Mouse (Mus musculus): ENCODE measurements at regions not wholly inside any gene's neighbourhood (a gene's known extent, or its start where the extent isn't known, plus 50 kb on each side); places are given as distances from the start of the nearest gene placed in this dataset.

GRCm38 (mm10) chr14:79893241-79893640 is 90.6 kb upstream of the Olfm4 start:
- Histone ChIP-seq H3K4me3 (no peak overlapping the region), H3K4me2 (ENCODE audit: low read depth) (no peak overlapping the region), H3ac (ENCODE audit: control insufficient read depth, insufficient read length) (no peak overlapping the region), H3K79me2 (ENCODE audit: control insufficient read depth, insufficient read depth) (no peaks in the 10 kb centered on the region), H3K27me3 (ENCODE audit: control insufficient read depth, insufficient read depth, insufficient read length) (no peaks in the 10 kb centered on the region), H3K36me3 (ENCODE audit: control insufficient read depth, insufficient read depth) (no peaks in the 10 kb centered on the region)
- TF ChIP-seq CEBPB (IDR thresholded peaks at IDR 0.05; ENCODE audit: insufficient read depth, poor library complexity, severe bottlenecking) (no peak), E2F4 (IDR thresholded peaks at IDR 0.05; ENCODE audit: insufficient read depth) (no peak), POLR2AphosphoS2 (IDR thresholded peaks at IDR 0.05; ENCODE audit: insufficient read length, low read depth) (no peak), USF1 (IDR thresholded peaks at IDR 0.05; ENCODE audit: low read depth) (no peak), TCF12 (IDR thresholded peaks at IDR 0.05; ENCODE audit: insufficient read depth, poor library complexity, severe bottlenecking) (no peak), POLR2A (IDR thresholded peaks at IDR 0.05; ENCODE audit: insufficient read length, low read depth) (no peak), MYOG (IDR thresholded peaks at IDR 0.05; ENCODE audit: control insufficient read depth in 1 of 3, insufficient read depth in 1 of 3, insufficient read length in 2 of 3, low read depth in 2 of 3) (no peak), REST (IDR thresholded peaks at IDR 0.05; ENCODE audit: insufficient read depth, insufficient read length) (no peak), SRF (IDR thresholded peaks at IDR 0.05; ENCODE audit: control insufficient read depth, insufficient read length, low read depth) (no peak), MYOD1 (IDR thresholded peaks at IDR 0.05; ENCODE audit: control insufficient read depth in 1 of 3, insufficient read length in 2 of 3, low read depth in 2 of 3) (no peak), TCF3 (IDR thresholded peaks at IDR 0.05; ENCODE audit: insufficient read length, low read depth) (no peak), MAX (IDR thresholded peaks at IDR 0.05; ENCODE audit: low read depth) (no peak)

GRCm38 (mm10) chr14:79890682-79891081 is 93.2 kb upstream of the Olfm4 start:
- H3K4me2 ChIP-seq (ENCODE audit: low read depth): no peak overlapping the region
- H3K79me2 ChIP-seq (ENCODE audit: control insufficient read depth, insufficient read depth): no peaks in the 10 kb centered on the region
- no peak overlapping the region for H3K4me3 ChIP-seq
- no peak overlapping the region for H3ac ChIP-seq (ENCODE audit: control insufficient read depth, insufficient read length)
- H3K36me3 ChIP-seq (ENCODE audit: control insufficient read depth, insufficient read depth): no peaks in the 10 kb centered on the region
- TF ChIP-seq TCF12 (IDR thresholded peaks at IDR 0.05; ENCODE audit: insufficient read depth, poor library complexity, severe bottlenecking) (no peak), POLR2A (IDR thresholded peaks at IDR 0.05; ENCODE audit: insufficient read length, low read depth) (no peak), MAX (IDR thresholded peaks at IDR 0.05; ENCODE audit: low read depth) (no peak), USF1 (IDR thresholded peaks at IDR 0.05; ENCODE audit: low read depth) (no peak), MYOG (IDR thresholded peaks at IDR 0.05; ENCODE audit: control insufficient read depth in 1 of 3, insufficient read depth in 1 of 3, insufficient read length in 2 of 3, low read depth in 2 of 3) (no peak), CEBPB (IDR thresholded peaks at IDR 0.05; ENCODE audit: insufficient read depth, poor library complexity, severe bottlenecking) (no peak), E2F4 (IDR thresholded peaks at IDR 0.05; ENCODE audit: insufficient read depth) (no peak), MYOD1 (IDR thresholded peaks at IDR 0.05; ENCODE audit: control insufficient read depth in 1 of 3, insufficient read length in 2 of 3, low read depth in 2 of 3) (no peak), POLR2AphosphoS2 (IDR thresholded peaks at IDR 0.05; ENCODE audit: insufficient read length, low read depth) (no peak), SRF (IDR thresholded peaks at IDR 0.05; ENCODE audit: control insufficient read depth, insufficient read length, low read depth) (no peak)
- H3K27me3 ChIP-seq (ENCODE audit: control insufficient read depth, insufficient read depth, insufficient read length): no peaks in the 10 kb centered on the region

- H3ac ChIP-seq (ENCODE audit: control insufficient read depth, insufficient read length): no peak overlapping the region
- no peaks in the 10 kb centered on the region for H3K27me3 ChIP-seq (ENCODE audit: control insufficient read depth, insufficient read depth, insufficient read length)
- no peak for TF ChIP-seq CEBPB (IDR thresholded peaks at IDR 0.05; ENCODE audit: insufficient read depth, poor library complexity, severe bottlenecking)
- TF ChIP-seq MAX (IDR thresholded peaks at IDR 0.05; ENCODE audit: low read depth): no peak
- TF ChIP-seq MYOD1 (IDR thresholded peaks at IDR 0.05; ENCODE audit: control insufficient read depth in 1 of 3, insufficient read length in 2 of 3, low read depth in 2 of 3): no peak
- no peak for TF ChIP-seq POLR2A (IDR thresholded peaks at IDR 0.05; ENCODE audit: insufficient read length, low read depth)
- no peak for TF ChIP-seq SRF (IDR thresholded peaks at IDR 0.05; ENCODE audit: control insufficient read depth, insufficient read length, low read depth)
- no peak for TF ChIP-seq REST (IDR thresholded peaks at IDR 0.05; ENCODE audit: insufficient read depth, insufficient read length)
- TF ChIP-seq TCF12 (IDR thresholded peaks at IDR 0.05; ENCODE audit: insufficient read depth, poor library complexity, severe bottlenecking): no peak
- TF ChIP-seq MYOG (IDR thresholded peaks at IDR 0.05; ENCODE audit: control insufficient read depth in 1 of 3, insufficient read depth in 1 of 3, insufficient read length in 2 of 3, low read depth in 2 of 3): no peak
- no peak for TF ChIP-seq POLR2AphosphoS2 (IDR thresholded peaks at IDR 0.05; ENCODE audit: insufficient read length, low read depth)
- no peak overlapping the region for H3K4me2 ChIP-seq (ENCODE audit: low read depth)
- no peaks in the 10 kb centered on the region for H3K36me3 ChIP-seq (ENCODE audit: control insufficient read depth, insufficient read depth)
- H3K4me3 ChIP-seq: no peak overlapping the region
- no peaks in the 10 kb centered on the region for H3K79me2 ChIP-seq (ENCODE audit: control insufficient read depth, insufficient read depth)
Observed at GRCm38 (mm10) chr14:79890280-79890679, 93.6 kb upstream of the Olfm4 start.

- H3K27me3 ChIP-seq (ENCODE audit: control insufficient read depth, insufficient read depth, insufficient read length): no peaks in the 10 kb centered on the region
- no peak overlapping the region for H3K4me3 ChIP-seq
- no peaks in the 10 kb centered on the region for H3K79me2 ChIP-seq (ENCODE audit: control insufficient read depth, insufficient read depth)
- no peak for TF ChIP-seq TCF3 (IDR thresholded peaks at IDR 0.05; ENCODE audit: insufficient read length, low read depth)
- no peak for TF ChIP-seq MYOG (IDR thresholded peaks at IDR 0.05; ENCODE audit: control insufficient read depth in 1 of 3, insufficient read depth in 1 of 3, insufficient read length in 2 of 3, low read depth in 2 of 3)
- TF ChIP-seq POLR2AphosphoS2 (IDR thresholded peaks at IDR 0.05; ENCODE audit: insufficient read length, low read depth): no peak
- no peak for TF ChIP-seq USF1 (IDR thresholded peaks at IDR 0.05; ENCODE audit: low read depth)
- no peak for TF ChIP-seq MYOD1 (IDR thresholded peaks at IDR 0.05; ENCODE audit: control insufficient read depth in 1 of 3, insufficient read length in 2 of 3, low read depth in 2 of 3)
- no peak for TF ChIP-seq POLR2A (IDR thresholded peaks at IDR 0.05; ENCODE audit: insufficient read length, low read depth)
- no peak overlapping the region for H3K4me2 ChIP-seq (ENCODE audit: low read depth)
- no peaks in the 10 kb centered on the region for H3K36me3 ChIP-seq (ENCODE audit: control insufficient read depth, insufficient read depth)
- H3ac ChIP-seq (ENCODE audit: control insufficient read depth, insufficient read length): no peak overlapping the region
Observed at GRCm38 (mm10) chr14:79883487-79883886, 100.4 kb upstream of the Olfm4 start.

GRCm38 (mm10) chr14:79881726-79882125 is 102.2 kb upstream of the Olfm4 start:
- TF ChIP-seq POLR2AphosphoS2 (IDR thresholded peaks at IDR 0.05; ENCODE audit: insufficient read length, low read depth): no peak
- no peak for TF ChIP-seq TCF12 (IDR thresholded peaks at IDR 0.05; ENCODE audit: insufficient read depth, poor library complexity, severe bottlenecking)
- TF ChIP-seq REST (IDR thresholded peaks at IDR 0.05; ENCODE audit: insufficient read depth, insufficient read length): no peak
- TF ChIP-seq USF1 (IDR thresholded peaks at IDR 0.05; ENCODE audit: low read depth): no peak
- TF ChIP-seq SRF (IDR thresholded peaks at IDR 0.05; ENCODE audit: control insufficient read depth, insufficient read length, low read depth): no peak
- TF ChIP-seq TCF3 (IDR thresholded peaks at IDR 0.05; ENCODE audit: insufficient read length, low read depth): no peak
- no peak for TF ChIP-seq MAX (IDR thresholded peaks at IDR 0.05; ENCODE audit: low read depth)
- no peak for TF ChIP-seq CEBPB (IDR thresholded peaks at IDR 0.05; ENCODE audit: insufficient read depth, poor library complexity, severe bottlenecking)
- no peak for TF ChIP-seq MYOD1 (IDR thresholded peaks at IDR 0.05; ENCODE audit: control insufficient read depth in 1 of 3, insufficient read length in 2 of 3, low read depth in 2 of 3)
- no peak for TF ChIP-seq POLR2A (IDR thresholded peaks at IDR 0.05; ENCODE audit: insufficient read length, low read depth)
- TF ChIP-seq MYOG (IDR thresholded peaks at IDR 0.05; ENCODE audit: control insufficient read depth in 1 of 3, insufficient read depth in 1 of 3, insufficient read length in 2 of 3, low read depth in 2 of 3): no peak
- TF ChIP-seq E2F4 (IDR thresholded peaks at IDR 0.05; ENCODE audit: insufficient read depth): no peak
- H3K4me2 ChIP-seq (ENCODE audit: low read depth): no peak overlapping the region
- H3K4me3 ChIP-seq: no peak overlapping the region
- H3K79me2 ChIP-seq (ENCODE audit: control insufficient read depth, insufficient read depth): no peaks in the 10 kb centered on the region
- no peak overlapping the region for H3ac ChIP-seq (ENCODE audit: control insufficient read depth, insufficient read length)
- H3K36me3 ChIP-seq (ENCODE audit: control insufficient read depth, insufficient read depth): no peaks in the 10 kb centered on the region
- no peaks in the 10 kb centered on the region for H3K27me3 ChIP-seq (ENCODE audit: control insufficient read depth, insufficient read depth, insufficient read length)
